Mouse (Mus musculus): ENCODE measurements around the gene Samd14.

GRCm38 (mm10) chr11:95043608-95044007 is 33.9 kb downstream of the Samd14 start:
- TF ChIP-seq E2F4 (IDR thresholded peaks at IDR 0.05; ENCODE audit: insufficient read depth) (no peak), CEBPB (IDR thresholded peaks at IDR 0.05; ENCODE audit: insufficient read depth, poor library complexity, severe bottlenecking) (no peak), POLR2A (IDR thresholded peaks at IDR 0.05; ENCODE audit: insufficient read length, low read depth) (no peak), TCF3 (IDR thresholded peaks at IDR 0.05; ENCODE audit: insufficient read length, low read depth) (no peak), TCF12 (IDR thresholded peaks at IDR 0.05; ENCODE audit: insufficient read depth, poor library complexity, severe bottlenecking) (no peak)

All from myocyte (in vitro differentiated cells).